Mouse (Mus musculus) G1E (cell line): ENCODE data around the gene Tcte1. TPM values are rescaled to one million over a fixed set of nuclear protein-coding genes. Genes with fewer than 3 reads are reported as not detected.
A peak's percentile ranks its signal among the peaks of the same experiment; 100 is the strongest.

Experiments used
- ATAC-seq: 2 replicates; pipeline ENCODE4 v1.8.0; 2016; ENCODE audit warnings: mild to moderate bottlenecking; ENCODE audit not compliant: insufficient number of reproducible peaks, poor library complexity, low FRiP score, severe bottlenecking; ENCODE audit errors: extremely low read depth
- DNase-seq: peaks from one replicate; pipeline ENCODE4 v3.0.0; 2012; ENCODE audit warnings: low spot score
- H3K27me3 ChIP-seq: 2 replicates; pipeline ENCODE4 v1.6.1; 2012; ENCODE audit warnings: mild to moderate bottlenecking, low read length, inconsistent platforms; ENCODE audit not compliant: insufficient read depth
- H3K36me3 ChIP-seq: replicated peaks from 2 replicates; pipeline ENCODE3; 2012; ENCODE audit warnings: mild to moderate bottlenecking, inconsistent platforms
- H3K4me1 ChIP-seq: 2 replicates; pipeline ENCODE4 v1.6.1; 2012; ENCODE audit warnings: low read depth, low read length, inconsistent platforms, mixed read lengths; ENCODE audit not compliant: insufficient read depth
- H3K4me3 ChIP-seq: 2 replicates; pipeline ENCODE4 v1.5.1; 2012; ENCODE audit warnings: low read depth, mild to moderate bottlenecking, inconsistent platforms, low read length, moderate library complexity, mixed read lengths
- H3K9me3 ChIP-seq: replicated peaks from 2 replicates; pipeline ENCODE4 v1.6.1; 2012; ENCODE audit warnings: inconsistent platforms
- CTCF ChIP-seq: IDR thresholded peaks from 2 replicates; pipeline ENCODE4 v1.5.1; 2012; ENCODE audit warnings: low read depth, low read length, inconsistent platforms, mixed read lengths
- GATA1 ChIP-seq: IDR thresholded peaks from 2 replicates; pipeline ENCODE4 v1.6.1; 2012; ENCODE audit warnings: borderline replicate concordance, low read length, inconsistent platforms, mixed read lengths
- GATA2 ChIP-seq: IDR thresholded peaks from 2 replicates; pipeline ENCODE4 v1.6.1; 2012; ENCODE audit warnings: low read depth, low read length, inconsistent platforms, borderline replicate concordance
- POLR2AphosphoS5 ChIP-seq: IDR thresholded peaks from 2 replicates; pipeline ENCODE4 v1.6.1; 2012; ENCODE audit warnings: low read depth, low read length, inconsistent platforms; ENCODE audit not compliant: insufficient replicate concordance
- TAL1 ChIP-seq: conservative IDR thresholded peaks from 2 replicates; pipeline ENCODE4 v1.6.1; 2012; ENCODE audit warnings: low read depth, low read length, inconsistent platforms, mixed read lengths
- polyA plus RNA-seq: library from polyadenylated mRNA; stranded (reverse); fragments of >175 nt; gene quantifications from 2 replicates; pipeline ENCODE4 v1.2.3, GENCODE M21; 2012
- total RNA-seq, 2 experiments: library from RNA; stranded (forward) in 1 of 2; stranded (reverse) in 1 of 2; fragments of 200-1000 nt in 1 of 2; fragments of >200 nt in 1 of 2; fragmentation: Nextera tagmentation in 1 of 2; gene quantifications; 2 replicates each; pipeline ENCODE4 v1.2.3; 2014 to 2017

Tcte1 gene
- total and polyA plus RNA-seq, 3 experiments: not detected

DNA sequence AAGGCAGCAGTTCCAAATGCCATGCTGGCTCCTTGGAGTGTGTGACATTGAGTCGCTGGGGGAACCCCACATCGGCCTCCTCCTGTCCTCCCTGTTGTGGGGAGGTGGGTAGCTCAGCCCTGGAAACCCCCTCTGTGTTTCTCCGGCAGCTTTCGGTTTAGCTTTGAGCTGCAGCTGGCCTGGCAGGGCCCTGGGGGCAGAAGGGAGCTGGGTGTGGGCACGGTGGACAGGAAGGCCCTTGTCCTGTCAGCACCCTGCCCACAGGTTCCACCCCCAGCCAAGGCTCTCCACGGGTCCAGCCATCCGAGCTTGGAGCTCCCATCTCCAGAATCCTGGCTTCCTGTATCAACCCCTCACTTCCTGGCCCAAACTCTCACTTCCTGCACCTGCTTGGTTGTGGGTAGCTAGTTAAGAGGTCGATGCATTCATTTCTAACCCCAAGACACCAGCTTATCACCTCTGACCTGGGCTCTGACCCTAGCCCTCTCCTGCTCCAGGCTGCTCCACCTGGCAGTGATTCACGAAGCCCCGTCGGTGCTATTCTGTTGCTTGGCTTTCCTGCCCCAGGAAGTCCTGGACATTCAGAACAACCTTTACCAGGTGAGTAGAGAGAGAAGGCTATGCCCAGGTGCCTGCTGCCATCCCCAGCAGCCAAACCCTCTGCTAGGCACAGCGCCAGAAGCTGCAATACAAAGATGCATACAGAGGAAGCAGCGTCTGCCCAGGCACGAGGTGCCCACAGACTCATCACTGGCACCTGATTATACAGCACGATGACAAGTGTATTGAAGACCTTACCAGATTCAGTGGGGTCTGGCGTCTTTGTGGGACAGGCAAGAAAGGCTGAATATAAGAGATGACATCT lies 35.0 kb downstream of the Tcte1 start:
- TF ChIP-seq CTCF (no peak), GATA1 (no peak), POLR2AphosphoS5 (no peak), GATA2 (no peak)
- H3K36me3 ChIP-seq: peaks cover 52% of the 10 kb centered on the region
- peaks cover 51% of the 10 kb centered on the region for H3K4me1 ChIP-seq
- ATAC-seq (no peak), DNase-seq (no peak)
- no peaks in the 10 kb centered on the region for H3K9me3 ChIP-seq
- H3K4me3 ChIP-seq: peak overlapping the region; percentile 6; the same call in 1 of the 2 replicates
- H3K27me3 ChIP-seq: peaks cover 3% of the 10 kb centered on the region; the same call in 1 of the 2 replicates

DNA sequence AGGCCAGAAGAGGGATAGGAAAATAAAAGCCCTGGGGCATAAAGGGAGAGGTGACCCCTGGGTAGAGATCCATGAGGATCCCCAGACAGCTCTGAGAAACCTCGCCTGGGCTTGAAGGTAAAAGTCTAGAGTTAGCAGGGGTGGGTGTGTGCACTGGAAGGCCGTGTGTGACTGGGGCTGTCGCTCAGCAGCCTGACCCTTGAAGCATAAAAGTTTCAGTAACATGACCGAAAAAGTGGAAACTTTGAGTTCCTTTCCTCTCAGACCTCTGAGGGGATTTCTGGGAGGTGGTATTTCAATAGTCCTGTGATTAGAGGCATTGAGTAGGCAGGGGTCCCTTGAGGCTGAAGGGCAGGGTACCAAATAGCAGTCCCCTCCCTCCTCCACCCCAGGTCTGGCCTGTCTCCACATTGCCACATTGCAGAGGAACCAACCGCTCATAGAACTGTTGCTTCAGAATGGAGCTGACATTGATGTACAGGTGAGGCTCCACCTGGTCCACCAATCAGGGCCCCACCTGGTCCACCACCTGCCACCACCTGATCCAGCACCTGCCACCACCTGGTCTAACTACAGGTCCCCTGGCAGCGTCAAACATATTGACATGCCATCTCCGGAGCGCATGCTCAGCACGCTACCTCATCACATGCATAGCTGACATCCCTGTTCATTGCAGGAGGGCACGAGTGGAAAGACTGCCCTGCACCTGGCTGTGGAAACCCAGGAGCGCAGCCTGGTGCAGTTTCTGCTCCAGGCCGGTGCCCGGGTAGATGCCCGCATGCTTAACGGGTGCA lies 36.7 kb downstream of the Tcte1 start:
- ATAC-seq (no peak), DNase-seq (no peak)
- no peak overlapping the region for H3K4me3 ChIP-seq
- TF ChIP-seq TAL1 (no peak), GATA1 (no peak), POLR2AphosphoS5 (no peak), CTCF (no peak), GATA2 (no peak)
- peaks cover 54% of the 10 kb centered on the region for H3K4me1 ChIP-seq
- H3K9me3 ChIP-seq: no peaks in the 10 kb centered on the region
- H3K36me3 ChIP-seq: peaks cover 55% of the 10 kb centered on the region
- no peaks in the 10 kb centered on the region for H3K27me3 ChIP-seq

DNA sequence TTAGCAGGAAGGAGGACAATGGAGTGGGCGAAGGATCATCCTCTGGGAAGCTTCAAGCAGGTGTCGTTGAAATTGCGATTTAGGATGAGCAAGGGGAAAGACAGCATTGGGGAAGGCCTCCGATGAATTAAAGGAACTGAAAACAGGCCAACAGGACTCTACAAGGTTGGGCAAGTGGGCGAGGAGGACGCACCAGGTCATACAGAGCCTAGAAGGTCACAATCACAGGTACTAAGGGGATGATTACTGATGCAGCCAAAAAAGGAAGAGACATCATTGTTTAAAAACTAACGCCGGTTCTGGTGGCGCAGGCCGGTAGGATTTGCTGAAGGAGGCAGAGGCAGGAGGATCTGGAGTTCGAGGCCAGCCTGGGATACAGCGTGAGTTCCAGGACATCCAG lies 40.0 kb downstream of the Tcte1 start:
- Histone ChIP-seq H3K4me1 (peaks cover 54% of the 10 kb centered on the region), H3K4me3 (no peak overlapping the region; the same call in 1 of the 2 replicates), H3K9me3 (no peaks in the 10 kb centered on the region), H3K36me3 (peaks cover 78% of the 10 kb centered on the region), H3K27me3 (no peaks in the 10 kb centered on the region)
- TF ChIP-seq GATA1: no peak
- no peak for TF ChIP-seq CTCF
- no peak for TF ChIP-seq GATA2
- no peak for TF ChIP-seq POLR2AphosphoS5
- TF ChIP-seq TAL1: no peak
- ATAC-seq (no peak), DNase-seq (no peak)

DNA sequence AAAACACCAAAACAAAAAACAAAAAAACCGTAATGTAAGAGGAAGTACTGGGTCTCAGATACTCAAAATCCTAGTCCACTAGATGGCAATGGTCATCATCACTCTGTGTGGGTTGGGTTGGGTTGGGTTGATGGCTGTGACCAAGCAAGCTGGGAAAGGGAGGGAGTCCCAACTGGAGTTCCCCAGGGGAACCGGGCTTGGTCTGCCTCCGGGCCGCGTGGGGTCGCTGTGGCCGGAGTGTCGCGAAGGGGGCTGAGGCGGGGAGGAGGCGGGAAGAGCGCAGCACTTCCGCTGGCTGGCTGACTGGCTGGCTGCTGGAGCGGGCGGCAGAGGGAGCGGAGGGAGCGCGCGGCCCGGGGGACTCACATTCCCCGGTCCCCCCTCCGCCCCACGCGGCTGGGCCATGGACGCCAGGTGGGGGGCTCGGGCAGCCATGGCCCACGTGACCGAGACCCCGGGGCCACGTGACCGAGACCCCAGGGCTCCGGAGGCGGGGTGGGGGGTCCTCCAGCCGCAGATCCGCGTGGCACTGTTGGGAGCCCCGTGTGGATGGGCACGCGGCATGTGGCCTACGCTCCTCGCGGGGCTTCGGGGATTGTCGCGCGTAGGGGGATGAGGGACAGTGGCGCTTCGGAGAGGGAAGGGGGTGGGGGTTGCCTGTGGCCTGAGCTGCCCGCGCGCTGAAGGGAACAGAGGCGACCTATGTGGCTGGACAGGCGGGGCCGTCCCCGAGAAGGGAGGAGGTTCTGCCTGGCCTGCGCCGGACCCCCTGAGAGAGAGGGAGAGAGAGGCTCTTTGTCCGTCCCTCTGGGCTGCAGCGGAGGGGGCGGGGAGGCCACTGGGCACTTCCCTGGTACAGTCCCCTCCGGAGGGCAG lies 40.7 kb downstream of the Tcte1 start, which contains the start of gene Slc35b2:
Gene Slc35b2, plus strand, starts transcription at position 220 of the 876 bp plus-strand sequence.
- Histone ChIP-seq H3K36me3 (peaks cover 78% of the 10 kb centered on the region), H3K27me3 (no peaks in the 10 kb centered on the region), H3K9me3 (no peaks in the 10 kb centered on the region), H3K4me1 (peaks cover 56% of the 10 kb centered on the region), H3K4me3 (peak within 1 kb of the TSS; percentile 98)
- DNase-seq (peak; percentile 91), ATAC-seq (peak; percentile 65)
- peak; percentile 43; the same call in 1 of the 2 replicates for TF ChIP-seq CTCF
- no peak for TF ChIP-seq GATA2

DNA sequence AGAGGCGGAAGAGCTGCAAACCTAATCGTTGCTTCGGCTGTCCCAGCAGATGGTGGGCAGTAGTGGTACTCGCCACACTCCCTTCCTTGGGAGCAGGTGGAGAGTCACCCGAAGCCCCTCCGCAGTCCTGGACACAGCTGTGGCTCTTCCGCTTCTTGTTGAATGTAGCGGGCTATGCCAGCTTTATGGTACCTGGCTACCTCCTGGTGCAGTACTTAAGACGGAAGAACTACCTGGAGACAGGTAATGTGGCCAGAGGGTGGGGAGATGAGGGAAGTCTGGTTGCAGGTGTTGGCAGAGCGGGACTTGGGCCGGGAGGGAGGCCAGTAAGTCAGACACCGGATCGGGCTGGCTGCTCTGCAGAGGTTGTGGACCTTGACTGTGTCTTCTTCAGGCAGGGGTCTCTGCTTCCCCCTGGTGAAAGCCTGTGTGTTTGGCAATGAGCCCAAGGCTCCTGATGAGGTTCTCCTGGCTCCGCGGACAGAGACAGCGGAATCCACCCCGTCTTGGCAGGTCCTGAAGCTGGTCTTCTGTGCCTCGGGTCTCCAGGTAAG lies 41.4 kb downstream of the Tcte1 start:
- TF ChIP-seq GATA2 (no peak), TAL1 (no peak), GATA1 (no peak), POLR2AphosphoS5 (peak; percentile 73; the same call in 1 of the 2 replicates)
- H3K4me1 ChIP-seq: peaks cover 63% of the 10 kb centered on the region

More for the DNA sequence above, 41.4 kb downstream of the Tcte1 start:
- peaks cover 80% of the 10 kb centered on the region for H3K36me3 ChIP-seq
- no peaks in the 10 kb centered on the region for H3K27me3 ChIP-seq
- peak overlapping the region; percentile 98 for H3K4me3 ChIP-seq
- ATAC-seq: no peak
- no peak for DNase-seq
- no peaks in the 10 kb centered on the region for H3K9me3 ChIP-seq
